Mouse (Mus musculus): ENCODE results near the gene Ptger2. TPM values are rescaled to one million over a fixed set of nuclear protein-coding genes. Genes with fewer than 3 reads are reported as not detected.

Gene Ptger2
- total RNA-seq, 2 experiments from 2014 or later = 3.5 to 6.1 TPM

- ATAC-seq (replicated peaks; ENCODE audit: poor library complexity) = no peak
Measured at GRCm38 (mm10) chr14:45048128-45048527, 60.1 kb downstream of the Ptger2 start.

- ATAC-seq (replicated peaks; ENCODE audit: poor library complexity) = peak; percentile 93
Measured at GRCm38 (mm10) chr14:45049689-45050418, 61.9 kb downstream of the Ptger2 start.

GRCm38 (mm10) chr14:45050419-45050776 lies 62.4 kb downstream of the Ptger2 start:
- peak; percentile 15 for ATAC-seq (replicated peaks; ENCODE audit: poor library complexity)

- no peak for ATAC-seq (replicated peaks; ENCODE audit: poor library complexity)
Measured at GRCm38 (mm10) chr14:45051116-45051515, 63.1 kb downstream of the Ptger2 start.

Other genes starting within 250 kb of the Ptger2 start
- gene Gm8267, start 237.9 kb upstream of the Ptger2 start, total RNA-seq (2015) = not detected in 2 replicates
- not detected in 2 replicates for gene Gm8267, start 237.9 kb upstream of the Ptger2 start, total RNA-seq (2017)
- not detected in 2 replicates for gene Ptgdr, start 128.8 kb upstream of the Ptger2 start, total RNA-seq (2015)
- not detected in 2 replicates for gene Ptgdr, start 128.8 kb upstream of the Ptger2 start, total RNA-seq (2017)
- gene Gpr137c, start 231.5 kb downstream of the Ptger2 start, total RNA-seq (2015) = 1.5 and 2.2 TPM in 2 replicates
- gene Gpr137c, start 231.5 kb downstream of the Ptger2 start, total RNA-seq (2017) = 1.7 and 2.3 TPM in 2 replicates
- 8.1 and 11.1 TPM in 2 replicates for gene Txndc16, start 232.1 kb downstream of the Ptger2 start, total RNA-seq (2015)
- 11.2 and 14.2 TPM in 2 replicates for gene Txndc16, start 232.1 kb downstream of the Ptger2 start, total RNA-seq (2017)

Data from megakaryocyte progenitor cell, adult 5-6 weeks (primary cell).